Mouse (Mus musculus): ENCODE results near the gene Impdh1. TPM values are rescaled to one million over a fixed set of nuclear protein-coding genes. Genes with fewer than 3 reads are reported as not detected.
A peak's percentile ranks its signal among the peaks of the same experiment; 100 is the strongest.

Gene Impdh1
- 45.8 and 46.0 TPM in 2 replicates for polyA plus RNA-seq (2015; fragmentation: Nextera tagmentation; extraction: Ambion mirVana)

DNA sequence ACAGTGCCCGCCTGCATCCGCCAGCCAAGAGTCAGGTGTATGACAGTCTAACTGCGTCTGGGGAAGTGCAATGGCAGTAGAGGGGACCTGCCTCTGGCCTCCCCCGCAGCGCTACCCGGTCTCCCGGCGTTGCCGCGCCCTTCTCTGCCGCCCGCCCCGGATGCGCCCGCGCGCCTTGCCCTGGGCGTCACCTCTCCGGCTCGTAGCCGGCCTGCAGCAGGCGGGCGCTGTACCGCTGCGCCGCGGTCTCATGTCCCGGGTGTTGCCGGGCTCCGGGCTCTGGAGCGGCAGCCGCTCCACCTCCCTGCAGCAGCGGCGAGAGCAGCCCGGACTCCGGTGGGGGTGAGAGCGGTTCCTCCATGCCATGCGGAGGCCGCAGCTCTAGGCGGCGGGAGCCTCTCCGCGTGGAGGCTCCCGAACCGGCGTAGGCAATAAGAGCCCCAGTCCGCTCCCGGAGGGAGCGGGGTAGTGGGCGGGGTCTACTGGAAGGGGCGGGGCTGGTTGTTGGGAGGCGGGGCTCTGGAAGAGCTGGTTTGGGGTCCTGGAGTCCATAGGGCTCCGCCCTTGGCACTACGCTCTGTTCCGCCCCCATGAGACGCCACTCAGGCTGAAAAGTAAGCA, at the start of gene Impdh1:
Gene Impdh1, minus strand, starts transcription at position 484 of the 621 bp plus-strand sequence.
- peak within 1 kb of the TSS; percentile 99 for H3K4me2 ChIP-seq
- H3K9ac ChIP-seq: peak within 1 kb of the TSS; percentile 57
- under 1% methylated on average over 53 of the region's 56 CpGs for WGBS
- ATAC-seq (ENCODE audit: insufficient read depth, low FRiP score, low read depth): peak; percentile 67
- H3K4me1 ChIP-seq: peaks cover 28% of the 10 kb centered on the region
- H3K27ac ChIP-seq: no peak within 1 kb of the TSS; the same call in 1 of the 2 replicates
- H3K9me3 ChIP-seq: no peaks in the 10 kb centered on the region
- H3K36me3 ChIP-seq: no peaks in the 10 kb centered on the region
- peak within 1 kb of the TSS; percentile 68 for H3K4me3 ChIP-seq (replicated peaks)
- H3K27me3 ChIP-seq (replicated peaks): no peaks in the 10 kb centered on the region

DNA sequence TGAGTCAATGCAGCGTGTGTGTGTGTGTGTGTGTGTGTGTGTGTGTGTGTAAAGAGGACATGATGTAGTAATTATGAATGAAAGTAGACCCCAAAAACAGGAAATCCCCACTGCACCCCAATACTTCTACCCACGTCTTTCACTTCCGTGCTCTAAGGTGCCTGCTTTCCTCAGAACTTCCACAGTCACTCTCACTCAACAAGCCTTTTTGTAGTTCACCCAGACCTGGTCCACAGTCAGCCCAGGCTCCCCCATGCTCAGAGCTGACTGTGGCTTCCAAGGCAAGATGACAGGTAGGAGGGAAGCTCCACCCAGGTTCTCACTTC, 48.3 kb upstream of the Impdh1 start:
- H3K36me3 ChIP-seq: no peaks in the 10 kb centered on the region
- H3K9me3 ChIP-seq: no peaks in the 10 kb centered on the region
- ATAC-seq (ENCODE audit: insufficient read depth, low FRiP score, low read depth): no peak
- H3K4me3 ChIP-seq (replicated peaks): no peak overlapping the region
- no peak overlapping the region for H3K27ac ChIP-seq
- H3K27me3 ChIP-seq (replicated peaks): no peaks in the 10 kb centered on the region
- 80% methylated on average over 3 of the region's 3 CpGs for WGBS
- H3K4me1 ChIP-seq: no peaks in the 10 kb centered on the region
- no peak overlapping the region for H3K4me2 ChIP-seq
- no peak overlapping the region for H3K9ac ChIP-seq

DNA sequence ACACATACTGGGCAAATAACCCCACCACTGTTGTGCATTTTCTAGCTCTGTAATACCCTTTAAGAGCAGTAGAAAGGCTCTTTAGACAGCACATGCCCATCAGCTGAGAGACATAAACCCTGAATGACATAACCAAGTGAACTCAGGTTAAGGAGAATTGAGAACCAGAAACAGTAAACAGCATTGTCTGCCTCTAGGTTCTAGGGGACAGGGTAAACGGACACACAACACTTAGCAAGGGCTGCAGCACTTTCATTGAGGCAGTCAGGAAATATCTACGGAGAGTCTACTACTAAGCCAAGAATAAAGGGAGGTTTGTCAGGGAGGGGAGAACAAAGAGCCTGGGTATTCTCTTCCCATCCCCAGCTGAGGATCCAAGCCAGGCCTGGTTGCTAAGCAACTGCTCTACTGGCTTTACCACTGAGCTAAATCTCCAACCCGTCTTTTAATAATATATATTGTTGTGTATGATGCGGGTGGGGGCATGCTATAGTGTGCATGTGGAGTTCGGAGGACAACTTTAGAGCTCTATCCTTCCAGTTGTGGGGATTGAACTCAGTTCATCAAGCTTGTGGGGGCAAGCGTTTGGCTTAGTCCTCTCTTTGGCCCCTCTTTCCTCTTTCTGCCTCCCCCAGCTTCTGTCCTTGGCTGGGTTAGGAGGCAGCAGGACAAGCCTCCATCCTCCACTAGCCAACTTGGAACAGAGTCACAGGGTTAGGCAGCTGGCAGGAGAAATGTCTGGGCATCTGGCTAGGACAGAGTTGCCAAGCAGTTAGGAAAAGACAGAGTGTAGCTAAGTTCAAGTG, 47.7 kb upstream of the Impdh1 start:
- Histone ChIP-seq H3K9ac (no peak overlapping the region), H3K36me3 (no peaks in the 10 kb centered on the region), H3K4me3 (replicated peaks) (no peak overlapping the region), H3K4me1 (no peaks in the 10 kb centered on the region), H3K27ac (no peak overlapping the region), H3K9me3 (no peaks in the 10 kb centered on the region), H3K27me3 (replicated peaks) (no peaks in the 10 kb centered on the region), H3K4me2 (no peak overlapping the region)
- ATAC-seq (ENCODE audit: insufficient read depth, low FRiP score, low read depth): no peak
- WGBS: 62% methylated on average over 6 of the region's 6 CpGs

DNA sequence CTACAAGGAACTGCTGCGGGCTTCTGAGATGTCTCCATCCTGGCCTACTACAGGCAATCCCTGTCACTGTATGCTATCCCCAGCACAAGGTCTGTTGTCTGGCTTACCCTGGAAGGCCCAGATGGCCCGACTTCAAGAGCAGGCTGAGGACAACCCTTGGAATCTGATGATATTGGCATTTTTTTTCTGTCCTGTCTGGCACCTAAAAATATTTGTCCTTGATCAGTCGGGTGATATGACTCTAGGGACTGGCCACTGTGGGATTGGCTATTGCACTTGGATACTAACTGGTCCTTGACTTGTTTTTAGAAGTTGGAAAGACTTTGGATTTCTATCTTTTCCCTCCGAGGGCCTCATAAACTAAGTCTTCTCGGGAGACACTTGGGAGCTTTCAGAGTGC, 45.7 kb upstream of the Impdh1 start:
- H3K9me3 ChIP-seq: no peaks in the 10 kb centered on the region
- no peak overlapping the region for H3K4me2 ChIP-seq
- H3K9ac ChIP-seq: no peak overlapping the region
- 74% methylated on average over 5 of the region's 5 CpGs for WGBS
- ATAC-seq (ENCODE audit: insufficient read depth, low FRiP score, low read depth): no peak
- H3K27me3 ChIP-seq (replicated peaks): no peaks in the 10 kb centered on the region
- no peak overlapping the region for H3K27ac ChIP-seq
- H3K4me1 ChIP-seq: no peaks in the 10 kb centered on the region
- H3K4me3 ChIP-seq (replicated peaks): no peak overlapping the region
- H3K36me3 ChIP-seq: no peaks in the 10 kb centered on the region

DNA sequence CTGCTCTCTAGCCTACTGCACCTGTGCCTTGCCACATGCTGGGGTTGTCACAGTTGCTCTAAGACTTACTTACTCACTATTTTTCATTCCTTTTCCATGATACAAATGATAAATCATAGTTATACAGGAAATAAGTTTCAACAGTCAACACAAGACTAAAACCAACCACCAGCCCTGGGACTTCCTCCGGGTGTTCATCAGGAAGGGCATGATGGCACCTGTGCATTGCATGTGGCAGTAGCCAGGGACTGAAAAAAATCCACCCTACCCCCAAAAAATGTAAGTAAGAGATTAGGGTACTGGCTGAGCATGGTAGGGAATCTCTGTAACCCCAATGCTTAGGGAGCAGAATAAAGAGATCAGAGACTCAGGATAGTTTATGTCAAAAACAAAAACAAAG, 43.3 kb upstream of the Impdh1 start:
- 69% methylated on average over 1 of the region's 1 CpGs for WGBS
- Histone ChIP-seq H3K27me3 (replicated peaks) (no peaks in the 10 kb centered on the region), H3K4me3 (replicated peaks) (no peak overlapping the region), H3K27ac (no peak overlapping the region), H3K36me3 (no peaks in the 10 kb centered on the region), H3K9ac (no peak overlapping the region), H3K4me2 (no peak overlapping the region), H3K4me1 (no peaks in the 10 kb centered on the region), H3K9me3 (no peaks in the 10 kb centered on the region)
- no peak for ATAC-seq (ENCODE audit: insufficient read depth, low FRiP score, low read depth)

DNA sequence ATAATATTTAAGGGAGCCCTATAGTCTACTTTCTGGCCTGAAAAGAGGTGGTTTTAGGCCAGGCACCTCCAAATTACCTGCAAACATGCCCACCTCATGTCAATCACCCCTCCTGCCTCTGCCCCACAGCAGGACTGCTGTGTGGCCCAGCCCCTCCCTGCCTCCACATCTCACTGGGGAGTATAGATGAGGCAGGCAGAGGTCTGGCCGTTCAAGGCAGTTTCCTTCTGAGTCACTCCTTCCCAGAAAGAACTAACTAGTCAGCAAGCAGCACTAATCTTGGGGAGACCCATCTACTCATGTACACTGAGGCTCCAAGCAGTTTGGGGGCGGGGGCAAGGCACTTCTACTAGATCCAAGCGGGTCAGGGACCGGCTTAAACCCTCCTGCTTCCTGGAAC, 30.9 kb upstream of the Impdh1 start:
- no peaks in the 10 kb centered on the region for H3K4me1 ChIP-seq
- no peaks in the 10 kb centered on the region for H3K27me3 ChIP-seq (replicated peaks)
- H3K4me2 ChIP-seq: no peak overlapping the region
- no peak overlapping the region for H3K9ac ChIP-seq
- no peak overlapping the region for H3K27ac ChIP-seq
- no peak overlapping the region for H3K4me3 ChIP-seq (replicated peaks)
- no peak for ATAC-seq (ENCODE audit: insufficient read depth, low FRiP score, low read depth)
- no peaks in the 10 kb centered on the region for H3K9me3 ChIP-seq
- 51% methylated on average over 4 of the region's 4 CpGs for WGBS
- no peaks in the 10 kb centered on the region for H3K36me3 ChIP-seq

DNA sequence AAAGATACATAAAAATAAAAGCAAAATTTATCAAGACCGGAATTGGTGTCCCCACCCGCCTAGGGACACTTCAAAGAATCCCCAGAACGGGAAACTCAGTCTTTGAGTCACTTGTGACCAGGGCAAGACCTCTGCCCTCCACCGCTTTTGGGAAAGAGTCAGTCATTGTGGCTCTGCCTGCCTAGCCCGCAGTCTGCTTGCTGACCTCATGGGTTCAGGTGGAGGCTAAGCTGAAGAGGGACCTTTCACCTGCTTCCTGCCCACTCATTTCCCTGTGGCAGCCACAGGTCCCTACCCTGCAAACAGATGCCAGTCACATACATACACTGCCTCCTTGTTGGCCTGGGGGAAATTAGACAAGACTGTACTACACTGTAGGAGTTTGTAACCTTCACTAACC, 30.4 kb upstream of the Impdh1 start:
- H3K36me3 ChIP-seq: no peaks in the 10 kb centered on the region
- WGBS: 52% methylated on average over 5 of the region's 5 CpGs
- no peaks in the 10 kb centered on the region for H3K27me3 ChIP-seq (replicated peaks)
- no peak overlapping the region for H3K4me3 ChIP-seq (replicated peaks)
- no peak for ATAC-seq (ENCODE audit: insufficient read depth, low FRiP score, low read depth)
- H3K9me3 ChIP-seq: no peaks in the 10 kb centered on the region
- no peak overlapping the region for H3K27ac ChIP-seq
- no peaks in the 10 kb centered on the region for H3K4me1 ChIP-seq
- H3K9ac ChIP-seq: no peak overlapping the region
- no peak overlapping the region for H3K4me2 ChIP-seq

DNA sequence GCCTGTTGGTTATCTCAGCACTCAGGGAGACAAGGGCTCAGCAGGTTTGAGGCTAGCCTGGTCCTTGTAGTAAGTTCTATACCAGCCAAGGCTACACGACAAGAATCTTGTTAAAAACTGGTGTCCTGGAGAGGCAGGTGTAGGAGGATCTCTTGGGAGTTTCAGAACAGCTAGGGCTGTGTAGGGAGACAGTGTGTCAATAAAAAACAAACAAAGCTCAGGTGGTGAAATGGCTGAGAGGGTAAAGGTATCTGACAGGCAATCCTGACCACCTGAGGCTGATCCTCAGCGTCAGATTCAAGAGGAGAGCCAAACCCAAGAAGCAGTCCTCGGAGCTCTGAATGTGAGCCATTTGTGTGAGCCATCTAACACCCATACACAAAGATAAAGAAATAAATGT, 30.0 kb upstream of the Impdh1 start:
- no peaks in the 10 kb centered on the region for H3K9me3 ChIP-seq
- ATAC-seq (ENCODE audit: insufficient read depth, low FRiP score, low read depth): no peak
- H3K4me1 ChIP-seq: no peaks in the 10 kb centered on the region
- H3K4me3 ChIP-seq (replicated peaks): no peak overlapping the region
- H3K27ac ChIP-seq: no peak overlapping the region
- no peak overlapping the region for H3K9ac ChIP-seq
- no peaks in the 10 kb centered on the region for H3K36me3 ChIP-seq
- no peaks in the 10 kb centered on the region for H3K27me3 ChIP-seq (replicated peaks)
- WGBS: 67% methylated on average over 3 of the region's 3 CpGs
- no peak overlapping the region for H3K4me2 ChIP-seq

DNA sequence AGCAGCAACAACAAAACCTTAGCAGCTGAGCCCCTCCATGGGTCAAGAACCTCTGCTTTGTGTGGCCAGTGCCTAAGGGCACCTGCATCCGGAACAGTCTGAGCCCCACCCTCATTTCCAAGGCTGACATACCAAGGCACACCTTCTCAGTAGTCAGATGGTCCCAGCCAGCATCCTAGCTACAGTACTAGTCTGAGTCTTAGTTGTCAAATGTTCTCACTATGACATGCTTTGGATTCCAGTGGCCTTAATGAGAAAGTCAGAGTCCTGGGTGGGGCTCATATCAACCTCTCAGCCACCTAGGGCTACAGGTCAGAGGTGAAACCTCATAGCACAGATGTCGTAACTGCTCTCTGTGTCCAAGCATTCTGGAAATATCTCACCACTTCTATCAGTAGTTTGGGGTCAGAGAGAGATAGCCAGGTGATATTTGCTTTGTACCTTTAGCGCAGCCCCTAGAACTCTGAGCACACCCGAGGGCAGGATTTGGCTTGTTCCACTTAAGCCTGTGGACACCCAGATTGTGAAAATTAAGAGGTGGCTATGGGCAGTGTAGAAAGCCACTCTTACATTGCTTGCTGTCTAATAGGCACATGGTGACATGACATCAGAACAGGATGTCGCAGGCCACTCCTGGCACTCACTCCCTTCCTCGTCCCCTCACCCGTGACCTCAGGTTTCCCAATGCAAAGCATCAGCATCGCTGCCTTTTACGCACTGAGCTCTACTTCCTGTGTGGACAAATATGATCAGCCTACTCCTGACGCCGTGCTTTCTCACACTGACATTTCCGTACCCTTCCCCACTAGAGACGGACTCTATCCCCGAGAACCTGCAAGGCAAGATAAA, 29.3 kb upstream of the Impdh1 start:
- Histone ChIP-seq H3K36me3 (no peaks in the 10 kb centered on the region), H3K9me3 (no peaks in the 10 kb centered on the region), H3K27ac (no peak overlapping the region), H3K4me1 (no peaks in the 10 kb centered on the region), H3K4me2 (no peak overlapping the region), H3K4me3 (replicated peaks) (no peak overlapping the region), H3K9ac (no peak overlapping the region), H3K27me3 (replicated peaks) (no peaks in the 10 kb centered on the region)
- 60% methylated on average over 14 of the region's 14 CpGs for WGBS
- ATAC-seq (ENCODE audit: insufficient read depth, low FRiP score, low read depth): no peak

DNA sequence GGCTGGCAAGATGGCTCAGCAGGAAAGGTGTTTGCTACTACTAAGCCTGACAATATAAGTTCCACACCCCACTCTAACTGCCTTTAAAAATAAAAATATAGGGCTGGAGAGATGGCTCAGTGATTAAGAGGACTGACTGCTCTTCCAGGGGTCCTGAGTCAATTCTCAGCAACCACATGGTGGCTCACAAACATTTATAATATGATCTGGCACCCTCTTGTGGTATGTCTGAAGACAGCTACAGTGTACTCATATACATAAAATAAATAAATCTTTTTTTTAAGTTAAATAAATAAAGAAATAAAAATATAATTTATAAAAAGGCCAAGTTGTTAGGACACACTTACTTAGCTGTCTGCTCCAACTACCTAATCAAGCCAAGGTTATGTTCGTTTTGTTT, 26.1 kb upstream of the Impdh1 start:
- Histone ChIP-seq H3K4me3 (replicated peaks) (no peak overlapping the region), H3K9ac (no peak overlapping the region), H3K9me3 (no peaks in the 10 kb centered on the region), H3K4me2 (no peak overlapping the region), H3K27me3 (replicated peaks) (no peaks in the 10 kb centered on the region), H3K36me3 (no peaks in the 10 kb centered on the region), H3K27ac (no peak overlapping the region), H3K4me1 (no peaks in the 10 kb centered on the region)
- 66% methylated on average over 1 of the region's 1 CpGs for WGBS
- no peak for ATAC-seq (ENCODE audit: insufficient read depth, low FRiP score, low read depth)

DNA sequence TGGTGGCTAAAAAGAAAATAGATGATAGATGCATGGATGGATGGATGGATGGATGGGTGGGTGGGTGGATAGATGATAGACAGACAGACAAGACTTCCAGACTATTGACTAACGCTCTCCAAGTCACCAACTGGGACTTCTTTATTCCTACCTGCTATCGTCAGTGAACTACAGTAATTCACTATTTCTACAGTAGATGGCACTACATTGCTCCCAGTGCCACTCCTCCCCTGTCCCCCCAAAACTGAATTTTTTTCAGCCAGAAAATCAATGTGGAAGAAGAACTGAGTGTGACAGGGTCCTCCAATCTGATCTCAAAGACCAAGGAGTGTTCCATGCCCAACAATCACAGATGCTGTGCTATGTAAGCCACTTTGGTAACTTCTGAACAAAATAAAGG, 25.5 kb upstream of the Impdh1 start:
- Histone ChIP-seq H3K4me2 (no peak overlapping the region), H3K27ac (no peak overlapping the region), H3K27me3 (replicated peaks) (no peaks in the 10 kb centered on the region), H3K36me3 (no peaks in the 10 kb centered on the region), H3K9me3 (no peaks in the 10 kb centered on the region), H3K4me1 (no peaks in the 10 kb centered on the region), H3K4me3 (replicated peaks) (no peak overlapping the region), H3K9ac (no peak overlapping the region)
- no peak for ATAC-seq (ENCODE audit: insufficient read depth, low FRiP score, low read depth)
- 69% methylated on average over 2 of the region's 2 CpGs for WGBS

DNA sequence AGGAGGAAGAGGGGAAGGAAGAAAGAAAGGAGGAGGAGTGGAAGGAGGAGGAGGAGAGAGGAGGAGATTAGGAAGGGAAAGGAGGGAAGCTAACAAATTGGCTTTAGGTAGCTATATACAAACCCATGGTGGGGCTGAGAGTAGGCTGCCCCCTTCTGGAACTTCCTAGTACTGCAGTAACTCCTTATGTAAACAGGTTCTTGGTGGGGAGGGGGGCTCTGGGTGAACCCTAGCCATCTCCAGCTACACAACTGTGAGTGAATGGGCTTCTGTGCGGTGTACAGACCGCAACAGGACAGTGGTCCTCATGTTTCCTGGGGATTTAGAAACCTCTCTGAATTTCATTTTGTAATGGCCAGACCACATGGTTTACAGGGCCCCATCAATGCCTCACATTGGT, 24.6 kb upstream of the Impdh1 start:
- Histone ChIP-seq H3K27ac (no peak overlapping the region), H3K4me3 (replicated peaks) (no peak overlapping the region), H3K36me3 (no peaks in the 10 kb centered on the region), H3K4me2 (no peak overlapping the region), H3K27me3 (replicated peaks) (no peaks in the 10 kb centered on the region), H3K4me1 (no peaks in the 10 kb centered on the region), H3K9me3 (no peaks in the 10 kb centered on the region), H3K9ac (no peak overlapping the region)
- no peak for ATAC-seq (ENCODE audit: insufficient read depth, low FRiP score, low read depth)
- 30% methylated on average over 2 of the region's 2 CpGs for WGBS

All from stomach, embryonic 15.5 days (tissue).